Mouse (Mus musculus): ENCODE measurements around the gene Gins2.
A peak's percentile ranks its signal among the peaks of the same experiment; 100 is the strongest.

Gins2 gene

GRCm38 (mm10) chr8:120588908-120589771, at the start of gene Gins2:
Gene Gins2 (minus strand): TSS chr8:120589304.
- Histone ChIP-seq H3K4me1 (replicated peaks; ENCODE audit: low read depth, low read length) (peaks cover 50% of the 10 kb centered on the region), H3K27me3 (ENCODE audit: insufficient read depth, low read length) (no peaks in the 10 kb centered on the region), H3K4me3 (replicated peaks; ENCODE audit: low read length) (peak within 1 kb of the TSS; percentile 95), H3K9me3 (ENCODE audit: low read length) (no peaks in the 10 kb centered on the region), H3K36me3 (ENCODE audit: insufficient read depth, low read length) (peaks cover 36% of the 10 kb centered on the region)
- TF ChIP-seq CTCF (conservative IDR thresholded peaks at IDR 0.05; ENCODE audit: low read length): no peak

DNA sequence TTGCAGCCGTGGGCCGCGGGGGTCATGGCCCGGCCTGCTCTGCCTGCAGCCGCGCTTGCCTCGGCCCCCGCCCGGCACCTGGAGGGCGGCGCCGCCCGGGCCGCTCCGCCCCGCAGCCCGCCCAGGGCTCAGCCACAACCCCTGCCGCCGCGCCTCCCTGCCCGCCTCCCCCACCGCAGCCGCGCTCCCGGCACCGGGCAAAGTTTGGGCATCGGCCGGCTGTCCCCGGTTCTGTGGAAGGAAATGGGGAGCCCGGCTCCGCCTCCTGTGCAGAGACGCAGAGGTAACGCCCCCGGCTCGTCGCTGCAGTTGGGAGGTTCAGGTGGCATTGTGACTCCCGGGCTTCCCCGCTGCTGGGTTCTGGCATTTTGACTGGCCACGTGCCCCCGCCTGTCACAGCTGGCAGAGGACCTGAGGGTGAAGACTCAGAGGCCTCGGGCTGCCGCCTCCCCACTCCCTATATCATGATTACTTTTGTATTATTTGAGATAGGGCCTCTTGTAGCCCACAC, 45.3 kb upstream of the Gins2 start:
- Histone ChIP-seq H3K27me3 (ENCODE audit: insufficient read depth, low read length) (peaks cover 20% of the 10 kb centered on the region), H3K4me1 (replicated peaks; ENCODE audit: low read depth, low read length) (peaks cover 56% of the 10 kb centered on the region), H3K9me3 (ENCODE audit: low read length) (no peaks in the 10 kb centered on the region), H3K36me3 (ENCODE audit: insufficient read depth, low read length) (peaks cover 11% of the 10 kb centered on the region; the same call in 1 of the 2 replicates), H3K4me3 (replicated peaks; ENCODE audit: low read length) (peak overlapping the region; percentile 82)
- no peak for TF ChIP-seq CTCF (conservative IDR thresholded peaks at IDR 0.05; ENCODE audit: low read length)
- TF ChIP-seq POU5F1 (IDR thresholded peaks at IDR 0.05; ENCODE audit: borderline replicate concordance, low read length): no peak
- no peak for TF ChIP-seq NANOG (IDR thresholded peaks at IDR 0.05; ENCODE audit: borderline replicate concordance, low read length)

GRCm38 (mm10) chr8:120633665-120634271, 44.7 kb upstream of the Gins2 start:
- Histone ChIP-seq H3K36me3 (ENCODE audit: insufficient read depth, low read length) (peaks cover 15% of the 10 kb centered on the region; the same call in 1 of the 2 replicates), H3K27me3 (ENCODE audit: insufficient read depth, low read length) (peaks cover 20% of the 10 kb centered on the region), H3K4me1 (replicated peaks; ENCODE audit: low read depth, low read length) (peaks cover 63% of the 10 kb centered on the region), H3K9me3 (ENCODE audit: low read length) (no peaks in the 10 kb centered on the region), H3K4me3 (replicated peaks; ENCODE audit: low read length) (peak overlapping the region; percentile 82)
- no peak for TF ChIP-seq NANOG (IDR thresholded peaks at IDR 0.05; ENCODE audit: borderline replicate concordance, low read length)

- TF ChIP-seq CTCF (conservative IDR thresholded peaks at IDR 0.05; ENCODE audit: low read length) (no peak), NANOG (IDR thresholded peaks at IDR 0.05; ENCODE audit: borderline replicate concordance, low read length) (no peak), POU5F1 (IDR thresholded peaks at IDR 0.05; ENCODE audit: borderline replicate concordance, low read length) (no peak)
- Histone ChIP-seq H3K27me3 (ENCODE audit: insufficient read depth, low read length) (peaks cover 20% of the 10 kb centered on the region), H3K9me3 (ENCODE audit: low read length) (no peaks in the 10 kb centered on the region), H3K4me3 (replicated peaks; ENCODE audit: low read length) (peak overlapping the region; percentile 82), H3K4me1 (replicated peaks; ENCODE audit: low read depth, low read length) (peaks cover 68% of the 10 kb centered on the region), H3K36me3 (ENCODE audit: insufficient read depth, low read length) (peaks cover 15% of the 10 kb centered on the region; the same call in 1 of the 2 replicates)
Observed at GRCm38 (mm10) chr8:120632969-120633664, 44.0 kb upstream of the Gins2 start.

DNA sequence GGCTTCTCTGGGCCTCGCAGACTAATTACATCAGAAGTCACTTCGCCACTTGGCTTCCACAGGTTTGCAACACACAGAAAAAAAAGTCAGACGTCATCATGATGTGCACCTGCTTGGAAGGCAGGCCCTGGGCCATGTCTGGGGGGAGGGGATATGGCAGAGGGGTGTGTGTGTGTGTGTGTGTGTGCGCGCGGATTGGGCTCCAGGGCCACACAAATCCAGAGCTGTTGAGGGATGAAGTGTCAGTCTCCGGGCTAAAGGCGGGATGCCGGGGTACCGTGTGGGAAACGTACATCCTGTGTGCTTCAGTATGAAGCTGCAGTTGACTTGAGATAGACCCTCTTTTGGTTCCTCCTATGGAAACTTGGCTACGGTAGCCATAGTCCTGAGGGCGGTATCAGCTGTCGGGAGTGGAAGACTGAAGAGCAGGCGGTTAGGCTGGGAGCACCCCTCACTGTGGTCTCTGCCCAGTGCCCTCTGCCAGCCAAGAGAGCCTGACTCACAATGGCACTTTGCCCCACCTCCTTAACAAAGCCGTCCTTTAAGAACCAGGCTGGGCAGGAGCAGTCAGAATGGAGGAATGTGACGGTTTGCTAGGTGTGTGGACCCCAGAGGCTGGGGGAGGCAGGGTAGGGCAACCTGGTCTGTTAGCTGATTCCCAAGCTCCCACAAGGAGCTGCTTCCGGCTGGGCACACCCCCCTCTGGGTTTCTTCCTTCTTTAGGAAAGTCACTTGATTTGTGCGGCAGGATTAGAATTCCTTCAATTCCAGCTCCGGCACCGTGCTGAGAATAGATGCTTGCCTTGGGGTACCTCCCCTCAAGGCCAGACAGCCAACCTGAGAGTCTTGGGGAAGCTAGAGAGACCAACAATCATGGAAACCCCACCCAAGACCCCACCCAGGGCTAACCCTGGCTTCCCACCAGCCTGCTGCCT, 42.6 kb upstream of the Gins2 start:
- H3K4me3 ChIP-seq (replicated peaks; ENCODE audit: low read length): peak overlapping the region; percentile 82
- H3K9me3 ChIP-seq (ENCODE audit: low read length): no peaks in the 10 kb centered on the region
- H3K4me1 ChIP-seq (replicated peaks; ENCODE audit: low read depth, low read length): peaks cover 81% of the 10 kb centered on the region
- H3K36me3 ChIP-seq (ENCODE audit: insufficient read depth, low read length): peaks cover 15% of the 10 kb centered on the region; the same call in 1 of the 2 replicates
- TF ChIP-seq CTCF (conservative IDR thresholded peaks at IDR 0.05; ENCODE audit: low read length) (no peak), NANOG (IDR thresholded peaks at IDR 0.05; ENCODE audit: borderline replicate concordance, low read length) (no peak)
- peaks cover 9% of the 10 kb centered on the region for H3K27me3 ChIP-seq (ENCODE audit: insufficient read depth, low read length)

DNA sequence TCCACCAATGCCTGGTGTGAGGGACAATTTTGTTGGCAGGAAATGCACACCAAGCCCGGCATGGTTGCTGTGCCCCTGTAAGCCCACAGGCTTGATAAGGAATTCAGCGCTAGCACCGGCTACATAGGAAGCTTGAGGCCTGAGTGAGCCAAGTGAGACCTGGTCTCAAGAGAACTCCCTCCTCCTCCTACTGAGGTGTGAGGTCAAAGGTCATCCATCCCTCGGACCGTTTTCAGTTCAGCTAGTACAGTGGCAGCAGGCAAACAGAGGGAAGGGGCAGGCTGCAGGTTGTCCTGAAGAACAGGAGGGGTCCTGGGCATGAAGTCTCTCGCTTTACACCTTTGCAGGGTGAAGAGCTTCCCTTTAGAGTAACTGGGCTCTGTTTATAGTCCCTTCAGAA, 41.7 kb upstream of the Gins2 start:
- no peaks in the 10 kb centered on the region for H3K9me3 ChIP-seq (ENCODE audit: low read length)
- H3K4me3 ChIP-seq (replicated peaks; ENCODE audit: low read length): peak overlapping the region; percentile 61
- H3K4me1 ChIP-seq (replicated peaks; ENCODE audit: low read depth, low read length): peaks cover 86% of the 10 kb centered on the region
- peaks cover under 1% of the 10 kb centered on the region; the same call in 1 of the 2 replicates for H3K27me3 ChIP-seq (ENCODE audit: insufficient read depth, low read length)
- peaks cover 15% of the 10 kb centered on the region; the same call in 1 of the 2 replicates for H3K36me3 ChIP-seq (ENCODE audit: insufficient read depth, low read length)
- TF ChIP-seq NANOG (IDR thresholded peaks at IDR 0.05; ENCODE audit: borderline replicate concordance, low read length) (no peak), CTCF (conservative IDR thresholded peaks at IDR 0.05; ENCODE audit: low read length) (no peak), POU5F1 (IDR thresholded peaks at IDR 0.05; ENCODE audit: borderline replicate concordance, low read length) (no peak)

GRCm38 (mm10) chr8:120630031-120630430, 40.9 kb upstream of the Gins2 start:
- no peak for TF ChIP-seq NANOG (IDR thresholded peaks at IDR 0.05; ENCODE audit: borderline replicate concordance, low read length)
- no peak for TF ChIP-seq CTCF (conservative IDR thresholded peaks at IDR 0.05; ENCODE audit: low read length)
- TF ChIP-seq POU5F1 (IDR thresholded peaks at IDR 0.05; ENCODE audit: borderline replicate concordance, low read length): no peak
- Histone ChIP-seq H3K4me1 (replicated peaks; ENCODE audit: low read depth, low read length) (peaks cover 84% of the 10 kb centered on the region), H3K36me3 (ENCODE audit: insufficient read depth, low read length) (peaks cover 15% of the 10 kb centered on the region; the same call in 1 of the 2 replicates), H3K27me3 (ENCODE audit: insufficient read depth, low read length) (no peaks in the 10 kb centered on the region; the same call in 1 of the 2 replicates), H3K9me3 (ENCODE audit: low read length) (no peaks in the 10 kb centered on the region), H3K4me3 (replicated peaks; ENCODE audit: low read length) (peak overlapping the region; percentile 41)

Data from E14TG2a.4 (cell line).